Mouse (Mus musculus): ENCODE measurements around the gene Fam57b. TPM values are rescaled to one million over a fixed set of nuclear protein-coding genes. Genes with fewer than 3 reads are reported as not detected.
A peak's percentile ranks its signal among the peaks of the same experiment; 100 is the strongest.

Fam57b gene
- total and polyA plus RNA-seq, 3 experiments = 0.02 to 0.05 TPM; not detected in 1

DNA sequence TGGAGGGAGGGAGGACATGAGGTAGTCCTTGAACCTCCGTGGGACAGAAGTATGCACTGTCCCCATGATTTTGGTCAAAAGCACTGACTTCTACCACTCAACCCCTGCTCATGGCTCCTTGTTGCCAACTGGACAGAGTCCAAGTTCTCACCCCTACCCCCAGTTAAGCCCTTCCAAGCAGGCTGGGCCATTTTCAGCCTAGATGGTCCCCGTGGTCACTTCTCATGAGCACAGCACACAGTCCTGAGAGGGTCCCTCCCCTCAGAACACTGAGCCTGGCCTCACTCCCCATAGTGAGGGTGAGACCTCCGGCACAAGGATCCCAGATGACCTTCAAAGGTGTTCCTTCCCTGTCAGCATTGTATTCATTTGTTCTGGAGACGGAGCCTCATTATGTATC lies 8.3 kb upstream of the Fam57b start:
- Histone ChIP-seq H3K4me1 (ENCODE audit: insufficient read depth, low read depth, low read length) (peaks cover 57% of the 10 kb centered on the region), H3K27me3 (ENCODE audit: insufficient read depth, low read length) (no peaks in the 10 kb centered on the region), H3K36me3 (replicated peaks) (peaks cover 80% of the 10 kb centered on the region), H3K4me3 (ENCODE audit: low read depth, low read length) (no peak overlapping the region), H3K9me3 (replicated peaks) (no peaks in the 10 kb centered on the region)
- no peak for ATAC-seq (ENCODE audit: extremely low read depth, insufficient number of reproducible peaks, low FRiP score, poor library complexity, severe bottlenecking)
- TF ChIP-seq GATA2 (IDR thresholded peaks at IDR 0.05; ENCODE audit: borderline replicate concordance, low read depth, low read length) (no peak), TAL1 (conservative IDR thresholded peaks at IDR 0.05; ENCODE audit: low read depth, low read length) (no peak), CTCF (IDR thresholded peaks at IDR 0.05; ENCODE audit: low read depth, low read length) (no peak), GATA1 (IDR thresholded peaks at IDR 0.05; ENCODE audit: borderline replicate concordance, low read length) (no peak), POLR2AphosphoS5 (IDR thresholded peaks at IDR 0.05; ENCODE audit: insufficient replicate concordance, low read depth, low read length) (no peak)
- no peak for DNase-seq (ENCODE audit: low spot score)

DNA sequence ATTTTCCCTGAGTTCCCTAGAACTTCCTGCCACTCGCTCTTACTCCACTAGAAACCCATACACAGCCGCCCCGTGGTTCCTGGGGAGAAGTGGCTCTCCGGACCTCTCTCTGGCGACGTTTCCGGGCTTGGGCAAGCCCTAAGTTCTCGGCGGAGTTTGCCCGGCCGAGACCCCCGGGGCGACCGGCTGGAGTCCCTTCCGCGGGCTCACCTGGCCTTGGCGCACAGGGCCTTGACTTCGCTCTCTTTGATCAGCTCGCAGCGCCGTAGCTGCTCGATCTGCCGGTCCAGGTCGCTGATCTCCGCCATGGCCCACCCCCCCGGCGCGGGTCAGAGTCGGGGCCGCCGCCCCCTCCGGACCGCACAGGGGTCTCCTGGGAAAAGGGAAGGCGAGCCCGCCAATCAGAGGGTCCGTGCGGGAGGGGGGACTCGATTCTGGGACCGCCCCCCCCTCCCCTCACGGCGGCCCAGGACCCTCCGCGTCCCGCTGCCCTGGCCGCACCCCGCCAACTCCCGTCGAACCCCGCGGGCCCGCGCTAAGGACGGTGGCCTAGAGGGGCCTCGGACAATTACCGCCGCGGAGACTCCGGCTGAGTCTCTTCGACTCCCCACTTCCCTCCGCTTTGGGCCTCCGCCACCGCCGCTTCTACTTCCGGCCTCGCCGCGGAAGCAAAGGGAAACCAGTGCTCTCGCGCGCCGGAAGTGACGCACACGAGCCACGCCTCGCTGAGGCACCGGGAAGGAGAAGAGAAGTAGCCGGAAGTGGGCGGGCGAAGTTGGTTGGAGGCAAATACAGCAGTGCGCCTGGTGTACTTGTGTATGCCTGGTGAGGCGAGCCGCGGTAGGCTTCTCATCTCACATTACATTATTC lies 5.4 kb upstream of the Fam57b start, which contains the start of gene Ppp4c:
TSS of gene Ppp4c (minus strand) at position 646 of the 870 bp plus-strand sequence.
- Histone ChIP-seq H3K36me3 (replicated peaks) (peaks cover 80% of the 10 kb centered on the region), H3K27me3 (ENCODE audit: insufficient read depth, low read length) (no peaks in the 10 kb centered on the region), H3K4me1 (ENCODE audit: insufficient read depth, low read depth, low read length) (peaks cover 74% of the 10 kb centered on the region), H3K4me3 (ENCODE audit: low read depth, low read length) (peak within 1 kb of the TSS; percentile 88), H3K9me3 (replicated peaks) (no peaks in the 10 kb centered on the region)
- peak; percentile 91 for DNase-seq (ENCODE audit: low spot score)
- peak; percentile 84 for ATAC-seq (ENCODE audit: extremely low read depth, insufficient number of reproducible peaks, low FRiP score, poor library complexity, severe bottlenecking)
- TF ChIP-seq GATA1 (IDR thresholded peaks at IDR 0.05; ENCODE audit: borderline replicate concordance, low read length) (no peak), TAL1 (conservative IDR thresholded peaks at IDR 0.05; ENCODE audit: low read depth, low read length) (no peak), CTCF (IDR thresholded peaks at IDR 0.05; ENCODE audit: low read depth, low read length) (no peak), POLR2AphosphoS5 (IDR thresholded peaks at IDR 0.05; ENCODE audit: insufficient replicate concordance, low read depth, low read length) (0 out of 2 replicates have a peak, but pooled peaks have one; percentile 75), GATA2 (IDR thresholded peaks at IDR 0.05; ENCODE audit: borderline replicate concordance, low read depth, low read length) (no peak)

DNA sequence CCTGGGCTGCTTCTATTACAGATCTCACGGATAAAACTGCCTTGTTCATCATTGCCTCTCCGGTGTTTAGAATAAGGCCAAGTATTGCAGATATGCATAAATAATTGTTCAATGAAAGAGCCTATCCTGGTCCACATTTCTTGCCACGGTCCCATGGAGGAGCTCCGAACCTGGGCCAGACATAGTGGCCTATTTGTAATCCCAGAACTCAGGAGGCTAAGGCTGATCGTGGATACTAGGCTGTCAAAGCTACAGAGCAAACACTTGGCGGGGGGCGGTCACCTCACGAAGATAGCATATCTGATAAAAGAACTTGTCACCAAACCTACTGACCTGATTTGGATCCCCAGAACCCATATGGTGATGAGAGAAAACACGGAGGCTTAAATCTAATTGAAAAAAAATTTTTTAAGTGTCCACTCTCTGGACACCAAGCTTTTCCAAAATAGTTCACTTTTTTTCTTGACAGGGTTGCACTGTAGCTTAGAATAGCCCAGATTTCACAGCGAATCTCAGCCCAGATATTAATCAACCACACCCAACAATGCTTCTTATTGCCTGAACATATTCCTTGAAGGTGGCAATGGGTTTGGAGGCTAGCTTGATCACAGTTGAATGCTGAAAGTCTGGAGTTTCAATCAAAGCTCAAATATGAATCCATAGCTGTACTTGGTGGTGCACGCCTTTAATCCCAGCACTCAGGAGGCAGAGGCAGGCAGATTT lies 4.6 kb upstream of the Fam57b start:
- Histone ChIP-seq H3K36me3 (replicated peaks) (peaks cover 80% of the 10 kb centered on the region), H3K4me1 (ENCODE audit: insufficient read depth, low read depth, low read length) (peaks cover 78% of the 10 kb centered on the region), H3K27me3 (ENCODE audit: insufficient read depth, low read length) (no peaks in the 10 kb centered on the region), H3K9me3 (replicated peaks) (no peaks in the 10 kb centered on the region), H3K4me3 (ENCODE audit: low read depth, low read length) (peak overlapping the region; percentile 88)
- no peak for ATAC-seq (ENCODE audit: extremely low read depth, insufficient number of reproducible peaks, low FRiP score, poor library complexity, severe bottlenecking)
- no peak for TF ChIP-seq GATA2 (IDR thresholded peaks at IDR 0.05; ENCODE audit: borderline replicate concordance, low read depth, low read length)
- no peak; the same call in 1 of the 2 replicates for TF ChIP-seq POLR2AphosphoS5 (IDR thresholded peaks at IDR 0.05; ENCODE audit: insufficient replicate concordance, low read depth, low read length)
- no peak for TF ChIP-seq TAL1 (conservative IDR thresholded peaks at IDR 0.05; ENCODE audit: low read depth, low read length)
- TF ChIP-seq GATA1 (IDR thresholded peaks at IDR 0.05; ENCODE audit: borderline replicate concordance, low read length) = no peak
- no peak for DNase-seq (ENCODE audit: low spot score)

DNA sequence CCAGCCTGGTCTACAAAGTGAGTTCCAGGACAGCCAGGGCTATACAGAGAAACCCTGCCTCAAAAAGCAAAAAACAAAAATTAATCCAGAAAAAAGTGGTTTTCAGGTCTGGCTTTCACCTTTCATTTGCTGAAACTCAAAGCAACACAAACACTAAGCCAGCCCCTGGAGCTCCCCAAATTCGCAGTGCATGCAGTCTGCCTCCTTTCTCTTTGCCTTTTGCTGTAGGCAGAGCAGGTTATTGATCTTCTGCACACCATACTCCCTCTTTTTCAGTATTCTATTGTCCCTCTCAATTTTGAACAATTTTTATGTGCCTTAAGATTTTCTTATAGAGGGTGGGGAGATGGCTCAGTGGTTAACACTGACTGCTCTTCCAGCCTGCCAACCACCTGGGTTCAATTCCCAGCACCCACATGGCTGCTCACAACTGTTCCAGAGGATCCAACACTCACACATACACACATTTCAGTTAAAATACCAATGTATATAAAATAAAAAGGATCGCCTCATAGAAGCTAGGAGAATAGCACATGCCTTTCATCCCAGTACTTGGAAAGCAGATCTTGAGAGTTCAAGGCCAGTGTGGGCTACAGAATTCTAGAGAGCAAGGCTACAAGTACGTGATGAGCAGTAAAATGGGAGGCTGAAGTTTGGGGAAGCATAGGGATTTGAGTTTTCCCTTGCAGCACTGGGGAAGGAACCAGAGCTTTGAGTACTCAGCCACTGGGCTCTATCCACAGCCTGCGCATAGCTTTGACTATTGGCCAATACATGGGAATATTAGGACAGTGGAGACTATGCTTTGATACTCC lies 3.8 kb upstream of the Fam57b start:
- H3K36me3 ChIP-seq (replicated peaks) = peaks cover 79% of the 10 kb centered on the region
- H3K4me3 ChIP-seq (ENCODE audit: low read depth, low read length) = no peak overlapping the region; the same call in 1 of the 2 replicates

DNA sequence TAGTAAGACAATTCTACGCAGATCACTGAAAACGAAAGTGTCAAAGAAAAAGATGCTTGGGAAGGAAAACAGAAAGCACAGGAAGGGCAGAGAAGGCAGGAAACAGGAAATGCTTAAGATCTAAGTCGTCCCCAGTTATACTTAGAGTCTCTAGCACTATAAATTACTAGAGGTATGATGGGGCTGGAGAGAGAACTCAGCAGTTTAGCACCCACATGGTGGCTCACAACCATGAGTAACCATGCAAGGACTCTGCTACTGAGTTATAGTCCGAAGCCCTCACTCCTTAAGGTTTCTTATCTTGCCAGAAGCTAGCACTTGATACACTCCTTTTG lies 3.2 kb upstream of the Fam57b start:
- H3K27me3 ChIP-seq (ENCODE audit: insufficient read depth, low read length) = no peaks in the 10 kb centered on the region
- no peaks in the 10 kb centered on the region for H3K9me3 ChIP-seq (replicated peaks)
- H3K36me3 ChIP-seq (replicated peaks) = peaks cover 73% of the 10 kb centered on the region
- DNase-seq (ENCODE audit: low spot score) = no peak
- H3K4me1 ChIP-seq (ENCODE audit: insufficient read depth, low read depth, low read length) = peaks cover 66% of the 10 kb centered on the region
- ATAC-seq (ENCODE audit: extremely low read depth, insufficient number of reproducible peaks, low FRiP score, poor library complexity, severe bottlenecking) = no peak
- TF ChIP-seq CTCF (IDR thresholded peaks at IDR 0.05; ENCODE audit: low read depth, low read length) (no peak), GATA1 (IDR thresholded peaks at IDR 0.05; ENCODE audit: borderline replicate concordance, low read length) (no peak), POLR2AphosphoS5 (IDR thresholded peaks at IDR 0.05; ENCODE audit: insufficient replicate concordance, low read depth, low read length) (no peak), GATA2 (IDR thresholded peaks at IDR 0.05; ENCODE audit: borderline replicate concordance, low read depth, low read length) (no peak), TAL1 (conservative IDR thresholded peaks at IDR 0.05; ENCODE audit: low read depth, low read length) (no peak)
- H3K4me3 ChIP-seq (ENCODE audit: low read depth, low read length) = no peak overlapping the region

More for the DNA sequence above, 3.8 kb upstream of the Fam57b start:
- Histone ChIP-seq H3K4me1 (ENCODE audit: insufficient read depth, low read depth, low read length) (peaks cover 70% of the 10 kb centered on the region), H3K27me3 (ENCODE audit: insufficient read depth, low read length) (no peaks in the 10 kb centered on the region), H3K9me3 (replicated peaks) (no peaks in the 10 kb centered on the region)
- ATAC-seq (ENCODE audit: extremely low read depth, insufficient number of reproducible peaks, low FRiP score, poor library complexity, severe bottlenecking) (no peak), DNase-seq (ENCODE audit: low spot score) (no peak)
- no peak for TF ChIP-seq GATA2 (IDR thresholded peaks at IDR 0.05; ENCODE audit: borderline replicate concordance, low read depth, low read length)
- TF ChIP-seq POLR2AphosphoS5 (IDR thresholded peaks at IDR 0.05; ENCODE audit: insufficient replicate concordance, low read depth, low read length) = peak; percentile 56; the same call in 1 of the 2 replicates

All from G1E (cell line).